Mouse (Mus musculus) cortical plate, adult 2 months (tissue): Measurements from ENCODE around the gene Syce2.
A peak's percentile ranks its signal among the peaks of the same experiment; 100 is the strongest.

Source experiments
- CTCF ChIP-seq: fragments of 200-500 bp; IDR thresholded peaks from 2 replicates; pipeline ENCODE4 v1.5.1; 2011; ENCODE audit warnings: mild to moderate bottlenecking, control low read depth, low read length; ENCODE audit not compliant: insufficient read depth; ENCODE audit errors: extremely low read depth
- POLR2A ChIP-seq: fragments of 200-500 bp; IDR thresholded peaks from 2 replicates; pipeline ENCODE4 v1.6.1; 2011; ENCODE audit warnings: mild to moderate bottlenecking, low read length, control low read depth; ENCODE audit not compliant: insufficient read depth; ENCODE audit errors: extremely low read depth

DNA sequence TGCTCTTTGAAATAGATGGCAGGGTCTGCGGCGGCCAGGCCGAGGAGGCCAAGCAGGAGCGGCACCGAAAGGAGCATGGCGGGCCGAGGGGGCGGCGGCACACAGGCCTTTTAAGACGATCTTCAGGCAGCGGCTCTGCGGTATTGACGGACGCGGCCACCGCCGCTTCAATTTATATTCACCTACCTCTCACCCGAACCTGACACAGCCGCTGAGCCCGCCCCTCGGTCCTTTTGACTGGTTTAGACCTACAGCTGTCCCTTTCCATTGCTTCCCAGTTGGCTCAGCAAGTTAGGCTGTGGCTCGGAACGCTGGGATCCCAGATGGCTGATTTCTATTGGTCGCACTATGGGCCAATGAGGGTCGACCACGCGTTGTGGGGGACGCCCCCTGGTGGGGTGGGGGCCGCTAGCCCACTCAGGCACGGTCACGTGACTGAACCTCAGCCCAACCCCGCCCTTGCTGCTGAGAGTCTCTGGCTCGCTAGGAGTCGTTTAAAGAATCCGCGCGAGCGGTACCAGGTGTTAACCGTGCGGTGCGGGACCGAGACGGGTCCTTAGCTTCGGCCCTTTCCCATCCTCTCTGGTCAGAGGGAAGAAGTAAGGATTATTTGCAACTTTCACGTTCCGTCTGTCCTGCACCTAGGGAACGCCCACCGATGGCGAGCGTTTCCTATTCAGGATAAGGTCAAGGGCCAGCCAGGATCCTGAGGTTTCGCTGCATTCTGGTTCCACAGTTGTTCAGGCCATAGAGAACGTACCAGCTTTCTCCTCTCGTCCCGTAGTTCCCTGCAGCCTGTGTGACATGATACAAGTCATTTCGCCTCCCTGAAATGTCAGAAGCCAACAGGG, 25.0 kb upstream of the Syce2 start, which contains the start of gene Calr:
- TF ChIP-seq CTCF (no peak), POLR2A (peak; percentile 99)
